Mouse (Mus musculus) thymus, postnatal 25 days (tissue): ENCODE results near the gene Vgll4.

Source experiments
- DNase-seq: peaks from one replicate; pipeline ENCODE4 v3.0.0; 2022

Vgll4 gene

DNA sequence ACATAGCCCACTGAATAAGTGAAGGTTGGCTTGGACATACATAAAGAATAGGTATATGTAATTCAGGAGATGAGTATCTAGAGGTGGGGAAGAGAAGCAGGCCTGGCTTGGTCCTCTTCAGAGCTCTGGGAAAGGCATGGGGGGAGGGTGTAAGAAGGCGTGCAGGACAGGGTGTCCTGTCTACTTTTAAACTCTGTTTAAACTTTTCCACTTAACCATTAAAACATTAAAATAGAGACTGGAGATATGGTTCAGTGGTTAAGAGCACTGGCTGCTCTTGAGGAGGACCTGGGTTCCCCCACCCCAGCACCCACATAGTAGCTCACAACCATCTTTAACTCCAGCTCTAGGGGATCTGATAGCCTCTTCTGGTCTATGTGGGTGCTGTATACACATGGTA lies 3.2 kb upstream of the Vgll4 start:
- no peak for DNase-seq

GRCm38 (mm10) chr6:114970895-114971294 lies 1.1 kb upstream of the Vgll4 start:
- peak; percentile 11 for DNase-seq

DNA sequence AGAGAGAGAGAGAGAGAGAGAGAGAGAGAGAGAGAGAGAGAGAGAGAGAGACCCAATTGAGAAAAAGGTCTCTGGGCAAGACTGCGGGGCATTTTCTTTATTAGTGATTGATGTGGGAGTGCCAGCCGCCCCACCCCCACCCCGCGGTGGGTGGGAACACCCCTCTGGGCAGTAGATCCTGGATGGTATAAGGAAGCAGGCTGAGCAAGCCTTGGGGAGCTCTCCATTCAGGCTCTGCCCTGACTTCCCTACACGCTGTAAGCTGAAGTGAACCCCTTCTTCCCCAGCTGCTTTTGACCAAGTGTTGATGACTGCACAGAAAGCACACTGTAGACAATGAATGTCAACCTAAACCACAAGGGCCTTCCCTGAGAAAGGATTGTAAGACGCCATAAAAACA lies 592 bp upstream of the Vgll4 start:
- DNase-seq, result no peak

GRCm38 (mm10) chr6:114968361-114969212 lies 1.2 kb downstream of the Vgll4 start:
- DNase-seq, result peak; percentile 33

DNA sequence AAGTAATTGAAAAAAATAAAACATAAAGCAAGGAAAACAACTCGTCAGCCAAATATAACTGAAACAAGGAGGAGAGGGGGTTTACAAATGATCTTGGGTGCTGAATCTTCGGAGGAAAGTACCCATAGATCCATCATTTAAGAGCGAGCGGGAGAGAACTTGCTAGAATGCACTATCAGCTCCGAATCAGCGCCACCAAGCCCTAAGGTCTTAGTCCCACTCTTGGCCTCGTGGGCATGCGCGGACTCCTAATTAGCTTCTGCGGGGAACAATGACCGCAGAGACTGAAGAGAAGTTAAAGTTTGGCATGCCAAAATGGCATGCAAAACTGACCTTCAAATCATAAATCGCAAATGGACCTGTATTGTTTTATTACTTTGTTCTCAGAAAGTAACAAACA lies 2.2 kb downstream of the Vgll4 start:
- DNase-seq, result no peak

GRCm38 (mm10) chr6:114966396-114967154 lies 3.2 kb downstream of the Vgll4 start:
- no peak for DNase-seq

GRCm38 (mm10) chr6:114965802-114966201 lies 4.0 kb downstream of the Vgll4 start:
- no peak for DNase-seq

GRCm38 (mm10) chr6:114965396-114965795 lies 4.4 kb downstream of the Vgll4 start:
- DNase-seq, result no peak

DNA sequence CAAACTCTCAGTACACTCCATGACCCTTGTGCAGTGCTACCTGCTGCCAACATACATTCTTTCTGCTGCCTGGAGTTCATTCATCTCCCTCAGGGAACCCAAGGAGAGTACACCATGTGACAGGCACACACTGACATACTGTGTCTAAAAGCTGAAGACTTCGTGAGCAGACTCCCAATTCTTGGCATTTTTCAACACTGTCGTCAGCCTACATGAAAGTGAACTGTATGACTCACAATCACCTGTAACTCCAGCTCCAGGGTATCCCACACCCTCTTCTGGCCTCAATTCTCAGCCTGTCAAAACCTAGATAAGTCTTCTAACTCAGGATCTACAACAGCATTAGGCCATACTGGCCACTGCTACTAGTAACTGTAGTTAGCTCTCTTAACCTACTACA lies 5.6 kb downstream of the Vgll4 start:
- no peak for DNase-seq

DNA sequence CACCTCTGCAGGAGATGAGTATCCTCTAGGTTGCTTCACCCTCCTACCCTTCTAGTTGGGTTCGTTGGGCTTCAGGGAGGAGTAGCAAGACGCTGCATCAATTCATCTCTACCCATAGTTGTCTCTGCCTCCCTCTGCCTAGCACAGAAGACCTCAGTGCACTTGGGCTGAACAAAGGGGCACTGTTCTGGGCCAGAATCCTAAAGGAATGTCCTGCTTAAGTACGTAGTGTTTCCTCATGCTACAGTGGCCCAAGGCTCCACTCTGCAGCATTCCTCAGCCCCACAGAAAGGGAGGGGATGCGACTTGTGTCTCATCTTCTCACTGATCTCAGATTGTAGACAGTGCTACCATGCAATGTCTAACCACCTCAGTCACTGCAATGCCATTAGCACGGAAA lies 6.2 kb downstream of the Vgll4 start:
- DNase-seq, result no peak

DNA sequence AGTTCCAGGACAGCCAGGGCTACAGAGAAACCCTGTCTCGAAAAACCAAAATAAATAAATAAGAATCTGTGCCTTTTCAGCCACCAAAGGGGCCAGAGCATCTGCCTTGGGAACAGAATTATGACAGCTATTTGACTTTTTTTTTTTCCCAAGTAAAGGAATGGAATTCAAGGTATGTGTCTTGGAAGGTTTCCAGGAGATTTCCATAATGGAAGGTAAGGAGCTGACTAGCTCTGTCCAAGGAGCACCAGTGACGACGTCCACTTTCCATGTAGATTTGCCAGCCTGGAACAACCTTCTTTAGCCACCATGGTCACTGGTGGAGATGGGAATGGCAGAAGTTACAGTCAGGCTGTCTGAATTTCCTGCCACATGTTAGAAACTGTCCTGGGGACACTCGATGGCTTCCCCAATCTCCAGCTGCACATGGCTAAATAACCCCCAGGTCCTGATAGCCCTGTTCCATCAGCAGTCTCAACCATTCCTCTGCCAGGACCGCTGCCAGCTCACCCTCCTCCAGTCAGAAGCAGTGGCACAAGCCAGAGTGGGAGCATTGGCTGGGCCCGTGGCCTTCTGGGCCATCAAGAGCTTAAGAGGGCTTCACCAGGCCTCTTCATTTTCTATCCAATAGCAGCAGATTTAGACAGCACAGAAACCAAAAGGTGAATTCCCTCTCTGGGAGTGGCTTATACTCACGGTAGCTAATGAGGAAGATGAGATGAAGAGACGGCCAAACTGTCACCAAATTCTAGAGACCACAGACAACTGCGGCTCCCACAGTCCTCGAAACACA lies 8.3 kb downstream of the Vgll4 start:
- DNase-seq, result no peak

GRCm38 (mm10) chr6:114959012-114959398 lies 10.8 kb downstream of the Vgll4 start:
- no peak for DNase-seq

DNA sequence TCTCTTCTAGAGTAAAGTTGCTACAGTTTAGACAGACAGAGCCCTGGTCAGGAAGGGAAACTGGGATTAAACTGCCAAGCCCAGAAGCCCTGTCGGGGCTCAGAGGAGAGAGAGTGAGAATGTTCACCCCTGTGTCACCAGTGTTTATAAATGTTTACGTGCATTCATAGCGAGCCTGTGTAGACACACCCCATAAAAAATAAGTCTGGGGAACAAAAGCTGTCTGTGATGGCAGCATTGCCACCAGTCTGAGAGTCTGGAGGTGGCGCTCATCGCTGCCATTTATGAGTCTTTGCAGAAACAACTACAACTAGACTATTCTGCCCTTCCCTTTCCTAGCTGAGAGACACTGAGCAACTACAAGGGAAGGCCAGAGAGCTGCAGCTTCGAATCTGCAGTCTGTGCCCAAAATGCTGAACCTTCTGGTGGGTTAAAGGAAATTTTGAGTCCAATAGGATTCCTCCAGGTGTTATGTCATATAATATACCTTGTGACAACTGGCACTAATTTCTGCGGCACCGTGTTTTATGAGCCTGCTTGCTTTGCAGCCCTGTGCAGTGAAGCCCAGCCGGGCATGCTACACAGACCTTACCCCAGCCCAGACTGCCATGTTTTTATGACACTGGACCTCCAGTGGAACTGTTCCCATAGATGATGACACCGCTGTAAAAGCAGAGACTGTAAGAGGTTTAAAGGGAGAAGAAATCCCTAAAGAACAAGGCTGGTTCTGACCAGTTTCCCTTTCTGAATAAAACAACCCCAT lies 11.4 kb downstream of the Vgll4 start:
- DNase-seq, result no peak

DNA sequence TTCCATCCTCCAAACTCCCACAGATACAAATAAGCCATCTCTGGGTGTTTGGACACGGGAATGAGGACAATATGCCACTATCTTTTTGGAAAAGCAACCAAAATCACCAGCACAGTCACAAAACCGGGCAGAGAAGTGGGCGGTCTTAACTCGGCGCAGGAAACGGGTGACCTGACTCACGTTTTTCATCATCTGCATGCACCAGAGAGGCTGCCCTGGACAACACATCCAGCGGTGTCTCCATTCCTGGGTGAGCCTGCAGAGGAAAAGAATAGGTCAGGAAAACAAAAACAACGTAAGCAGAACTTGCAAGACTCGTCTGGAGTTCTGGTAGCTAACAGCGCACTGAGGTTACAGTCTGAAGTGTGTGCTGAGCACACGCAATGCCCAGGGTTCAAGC lies 12.0 kb downstream of the Vgll4 start:
- DNase-seq, result no peak

- no peak for DNase-seq
These were observed 15.3 kb downstream of the Vgll4 start for GRCm38 (mm10) chr6:114954496-114954895.

- no peak for DNase-seq
These were observed 16.2 kb downstream of the Vgll4 start for GRCm38 (mm10) chr6:114953601-114954000.

DNA sequence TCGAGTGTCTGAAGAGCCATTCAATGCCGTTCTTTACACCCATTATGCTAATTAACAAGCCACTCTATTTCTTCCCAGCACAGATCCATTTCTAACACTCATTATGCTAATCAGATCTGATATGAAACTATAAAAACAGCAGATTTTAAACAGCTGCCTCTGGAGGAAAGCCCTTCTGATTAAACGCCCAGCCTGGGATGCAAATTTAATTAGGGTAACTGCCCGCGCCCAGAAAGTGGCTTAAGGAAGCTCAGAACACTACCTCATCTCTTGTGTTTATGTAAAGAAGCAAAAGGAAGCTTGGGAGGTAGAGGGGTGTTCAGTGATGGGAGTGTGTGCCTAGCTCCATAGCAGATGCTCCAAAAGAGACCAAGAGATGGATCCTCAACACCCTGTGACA lies 17.4 kb downstream of the Vgll4 start:
- no peak for DNase-seq

- no peak for DNase-seq
These were observed 25.0 kb downstream of the Vgll4 start for GRCm38 (mm10) chr6:114944456-114945438.

- DNase-seq, result no peak
These were observed 28.5 kb downstream of the Vgll4 start for GRCm38 (mm10) chr6:114941201-114941849.

- no peak for DNase-seq
These were observed 30.1 kb downstream of the Vgll4 start for GRCm38 (mm10) chr6:114939666-114940065.

- no peak for DNase-seq
These were observed 32.9 kb downstream of the Vgll4 start for GRCm38 (mm10) chr6:114936941-114937313.
